Comparison of ENCODE assay signal across 16 mouse cellular contexts in genomic region chr9:70485840-70486239, GRCm38 (mm10).
"Had no signal": no experiment of that assay in that cellular context is flagged by ENCODE, and none has a peak within 500 bp of the region (broad histone marks: within the 10 kb centered on the region; RNA-seq: fewer than 3 reads in every experiment).

No protein-coding gene starts in this region.

- H3K9ac ChIP-seq: neural tube, embryonic 13.5 days; neural tube, embryonic 15.5 days; stomach, embryonic 15.5 days had no signal

- H3K4me1 ChIP-seq: neural tube, embryonic 13.5 days; neural tube, embryonic 15.5 days; stomach, embryonic 15.5 days had no signal

- DNase-seq: retina, postnatal 1 day; right cerebral cortex, adult 18-20 months; right cerebral cortex, postnatal 14 days; right cerebral cortex, postnatal 25 days; right cerebral cortex, postnatal 4 days; spleen, adult 18-20 months; thymus, adult 18-20 months; thymus, adult 2 months; thymus, postnatal 14 days; thymus, postnatal 25 days; thymus, postnatal 36 days; thymus, postnatal 4 days had no signal

- H3K9me3 ChIP-seq: neural tube, embryonic 13.5 days; neural tube, embryonic 15.5 days; stomach, embryonic 15.5 days had no signal

- H3K4me3 ChIP-seq: neural tube, embryonic 13.5 days; neural tube, embryonic 15.5 days; stomach, embryonic 15.5 days had no signal

- H3K36me3 ChIP-seq: stomach, embryonic 15.5 days had no signal

- H3K27me3 ChIP-seq: neural tube, embryonic 13.5 days; neural tube, embryonic 15.5 days; stomach, embryonic 15.5 days had no signal

- H3K27ac ChIP-seq: neural tube, embryonic 13.5 days; neural tube, embryonic 15.5 days; stomach, embryonic 15.5 days; stomach, postnatal 0 days had no signal

- H3K4me2 ChIP-seq: neural tube, embryonic 13.5 days; neural tube, embryonic 15.5 days; stomach, embryonic 15.5 days had no signal
